Mouse (Mus musculus): Measurements from ENCODE around the gene Scmh1. TPM values are rescaled to one million over a fixed set of nuclear protein-coding genes. Genes with fewer than 3 reads are reported as not detected.
"Not testable (repeated sequence)": the region's sequence is repeated elsewhere in the genome, so short reads cannot be mapped to it uniquely, and the experiment has no call there.

Gene Scmh1
- 19.1 and 31.0 TPM in 2 replicates for total RNA-seq (2017)

GRCm38 (mm10) chr4:120405144-120405805 lies at the start of gene Scmh1:
Gene Scmh1, plus strand, starts transcription at chr4:120405281.
- peak; percentile 48 for ATAC-seq (replicated peaks; ENCODE audit: low read depth, poor library complexity, severe bottlenecking)

- no peak for ATAC-seq (replicated peaks; ENCODE audit: low read depth, poor library complexity, severe bottlenecking)
These were observed 45.0 kb upstream of the Scmh1 start for GRCm38 (mm10) chr4:120360011-120360521.

GRCm38 (mm10) chr4:120364729-120365128 lies 40.4 kb upstream of the Scmh1 start:
- ATAC-seq (replicated peaks; ENCODE audit: low read depth, poor library complexity, severe bottlenecking) = no peak

GRCm38 (mm10) chr4:120365456-120365855 lies 39.6 kb upstream of the Scmh1 start:
- no peak for ATAC-seq (replicated peaks; ENCODE audit: low read depth, poor library complexity, severe bottlenecking)

GRCm38 (mm10) chr4:120368031-120368430 lies 37.0 kb upstream of the Scmh1 start:
- ATAC-seq (replicated peaks; ENCODE audit: low read depth, poor library complexity, severe bottlenecking) = no peak

- ATAC-seq (replicated peaks; ENCODE audit: low read depth, poor library complexity, severe bottlenecking) = peak; percentile 87
These were observed 36.4 kb upstream of the Scmh1 start for GRCm38 (mm10) chr4:120368663-120369062.

- no peak for ATAC-seq (replicated peaks; ENCODE audit: low read depth, poor library complexity, severe bottlenecking)
These were observed 35.9 kb upstream of the Scmh1 start for GRCm38 (mm10) chr4:120369156-120369555.

GRCm38 (mm10) chr4:120369861-120370366 lies 35.2 kb upstream of the Scmh1 start:
- no peak for ATAC-seq (replicated peaks; ENCODE audit: low read depth, poor library complexity, severe bottlenecking)

GRCm38 (mm10) chr4:120372838-120373237 lies 32.2 kb upstream of the Scmh1 start:
- no peak for ATAC-seq (replicated peaks; ENCODE audit: low read depth, poor library complexity, severe bottlenecking)

- no peak for ATAC-seq (replicated peaks; ENCODE audit: low read depth, poor library complexity, severe bottlenecking)
These were observed 31.3 kb upstream of the Scmh1 start for GRCm38 (mm10) chr4:120373813-120374212.

GRCm38 (mm10) chr4:120380811-120381391 lies 24.2 kb upstream of the Scmh1 start:
- ATAC-seq (replicated peaks; ENCODE audit: low read depth, poor library complexity, severe bottlenecking) = peak; percentile 97

GRCm38 (mm10) chr4:120385496-120385895 lies 19.6 kb upstream of the Scmh1 start:
- ATAC-seq (replicated peaks; ENCODE audit: low read depth, poor library complexity, severe bottlenecking) = no peak

GRCm38 (mm10) chr4:120387496-120387895 lies 17.6 kb upstream of the Scmh1 start:
- ATAC-seq (replicated peaks; ENCODE audit: low read depth, poor library complexity, severe bottlenecking) = peak; percentile 76

GRCm38 (mm10) chr4:120387968-120388367 lies 17.1 kb upstream of the Scmh1 start:
- ATAC-seq (replicated peaks; ENCODE audit: low read depth, poor library complexity, severe bottlenecking) = no peak

- no peak for ATAC-seq (replicated peaks; ENCODE audit: low read depth, poor library complexity, severe bottlenecking)
These were observed 16.0 kb upstream of the Scmh1 start for GRCm38 (mm10) chr4:120388998-120389542.

- no peak for ATAC-seq (replicated peaks; ENCODE audit: low read depth, poor library complexity, severe bottlenecking)
These were observed 15.5 kb upstream of the Scmh1 start for GRCm38 (mm10) chr4:120389546-120389945.

GRCm38 (mm10) chr4:120391591-120391990 lies 13.5 kb upstream of the Scmh1 start:
- no peak for ATAC-seq (replicated peaks; ENCODE audit: low read depth, poor library complexity, severe bottlenecking)

GRCm38 (mm10) chr4:120392341-120392740 lies 12.7 kb upstream of the Scmh1 start:
- no peak for ATAC-seq (replicated peaks; ENCODE audit: low read depth, poor library complexity, severe bottlenecking)

GRCm38 (mm10) chr4:120392748-120393147 lies 12.3 kb upstream of the Scmh1 start:
- peak; percentile 63; the same call in 1 of the 2 replicates for ATAC-seq (replicated peaks; ENCODE audit: low read depth, poor library complexity, severe bottlenecking)

- no peak for ATAC-seq (replicated peaks; ENCODE audit: low read depth, poor library complexity, severe bottlenecking)
These were observed 4.8 kb upstream of the Scmh1 start for GRCm38 (mm10) chr4:120400251-120400650.

GRCm38 (mm10) chr4:120402105-120402504 lies 3.0 kb upstream of the Scmh1 start:
- ATAC-seq (replicated peaks; ENCODE audit: low read depth, poor library complexity, severe bottlenecking) = not testable (repeated sequence)

Data from common myeloid progenitor, adult 5-6 weeks (primary cell).